Mouse (Mus musculus): ENCODE results near the gene Oxct2b.
"Not testable (repeated sequence)": the region's sequence is repeated elsewhere in the genome, so short reads cannot be mapped to it uniquely, and the experiment has no call there.

Gene Oxct2b

DNA sequence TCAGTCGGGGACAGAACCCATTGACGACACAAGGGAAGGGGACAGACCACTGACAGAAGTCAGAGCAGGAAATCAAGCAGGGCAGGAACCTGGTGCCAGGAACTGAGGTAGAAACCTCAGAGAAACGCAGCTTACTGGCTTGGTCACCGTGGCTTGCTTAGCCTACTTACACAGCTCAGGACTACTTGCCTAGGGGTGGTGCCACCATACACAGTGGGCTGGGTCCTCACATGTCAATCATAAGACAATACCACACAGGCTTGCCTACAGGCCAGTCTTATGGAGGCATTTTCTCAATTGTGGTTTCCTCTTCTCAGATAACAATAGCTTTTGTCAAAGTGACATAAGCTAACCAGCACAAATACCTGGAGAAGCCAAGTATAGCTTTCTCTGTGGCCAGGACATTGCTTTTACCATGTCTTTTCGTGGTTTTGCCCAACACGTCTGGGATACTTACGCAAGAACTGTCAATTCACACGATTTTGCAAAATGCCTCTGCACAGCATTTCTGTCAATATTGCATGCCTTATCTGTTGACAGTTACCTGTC is 3.8 kb upstream of the Oxct2b start:
- DNase-seq (ENCODE audit: low spot score in 2 of 2), result no peak

DNA sequence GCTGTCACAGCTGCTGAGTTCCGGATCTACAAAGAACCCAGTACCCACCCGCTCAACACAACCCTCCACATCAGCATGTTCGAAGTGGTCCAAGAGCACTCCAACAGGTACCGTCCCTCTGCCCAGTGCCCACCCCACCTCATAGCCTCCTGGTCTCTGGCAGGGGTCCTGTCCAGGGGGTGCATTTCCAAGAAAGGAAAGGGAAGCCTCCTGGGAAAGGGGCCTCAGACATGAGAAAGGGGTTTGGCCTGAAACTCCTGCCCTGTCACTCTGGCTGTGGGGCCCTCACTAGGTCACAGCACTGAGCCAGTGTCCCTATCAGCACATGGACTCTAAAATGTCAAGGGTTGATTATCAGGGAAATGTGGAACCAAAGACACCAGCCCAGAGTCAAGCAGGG is 1.4 kb upstream of the Oxct2b start:
- not testable (repeated sequence) for DNase-seq (ENCODE audit: low spot score in 2 of 2)

DNA sequence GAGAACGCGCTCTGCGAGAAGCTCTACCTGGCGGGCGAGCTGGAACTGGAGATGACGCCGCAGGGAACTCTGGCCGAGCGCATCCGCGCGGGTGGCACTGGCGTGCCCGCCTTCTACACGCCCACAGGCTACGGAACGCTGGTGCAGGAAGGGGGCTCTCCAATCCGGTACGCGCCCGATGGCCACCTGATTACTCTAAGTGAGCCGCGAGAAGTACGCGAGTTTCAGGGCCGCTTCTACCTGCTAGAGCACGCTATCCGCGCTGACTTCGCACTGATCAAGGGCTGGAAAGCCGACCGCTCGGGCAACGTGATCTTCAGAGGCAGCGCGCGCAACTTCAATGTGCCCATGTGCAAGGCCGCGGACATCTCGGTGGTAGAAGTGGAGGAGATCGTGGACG is 574 bp downstream of the Oxct2b start:
- DNase-seq (ENCODE audit: low spot score in 2 of 2), result peak; percentile 13 to 22

DNA sequence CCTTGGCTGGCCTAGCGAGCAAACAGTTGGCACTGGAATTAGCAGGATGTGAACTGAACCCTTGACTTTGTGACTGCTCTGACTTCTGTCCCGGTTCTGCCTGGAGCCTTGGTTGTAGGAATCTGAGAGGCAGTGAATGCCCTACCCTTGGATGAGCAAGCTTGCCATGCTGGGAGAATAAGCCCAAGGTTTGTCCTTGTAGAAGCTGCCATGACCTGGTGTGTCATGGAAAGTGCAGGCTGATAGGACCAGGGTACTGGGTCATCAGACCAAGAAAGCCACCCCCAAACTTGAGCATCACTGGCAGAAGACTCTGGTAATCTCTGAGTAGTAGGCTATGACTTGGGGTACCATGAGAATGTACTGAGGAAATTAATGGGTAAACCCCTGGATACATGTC is 5.2 kb downstream of the Oxct2b start:
- no peak for DNase-seq (ENCODE audit: low spot score in 2 of 2)

DNA sequence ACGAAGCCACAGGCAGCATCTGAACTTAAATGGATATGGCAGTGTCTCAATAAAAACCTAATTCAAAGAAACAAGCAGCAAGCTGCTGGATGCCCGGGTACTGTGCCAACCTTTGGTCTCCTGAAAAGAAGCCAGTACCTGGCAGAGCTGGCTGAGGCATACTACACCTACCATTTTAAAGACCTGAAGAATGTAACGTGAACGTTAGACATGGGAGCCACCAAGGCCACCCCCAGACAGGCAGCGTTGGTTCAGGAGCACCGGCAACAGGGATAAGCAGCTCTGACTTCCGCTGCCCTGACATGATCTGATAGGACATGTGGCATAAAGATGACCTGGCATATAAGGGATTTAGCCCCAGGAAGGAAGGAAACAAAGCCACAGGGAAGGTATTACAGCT is 10.6 kb downstream of the Oxct2b start:
- DNase-seq (ENCODE audit: low spot score in 2 of 2), result no peak

DNA sequence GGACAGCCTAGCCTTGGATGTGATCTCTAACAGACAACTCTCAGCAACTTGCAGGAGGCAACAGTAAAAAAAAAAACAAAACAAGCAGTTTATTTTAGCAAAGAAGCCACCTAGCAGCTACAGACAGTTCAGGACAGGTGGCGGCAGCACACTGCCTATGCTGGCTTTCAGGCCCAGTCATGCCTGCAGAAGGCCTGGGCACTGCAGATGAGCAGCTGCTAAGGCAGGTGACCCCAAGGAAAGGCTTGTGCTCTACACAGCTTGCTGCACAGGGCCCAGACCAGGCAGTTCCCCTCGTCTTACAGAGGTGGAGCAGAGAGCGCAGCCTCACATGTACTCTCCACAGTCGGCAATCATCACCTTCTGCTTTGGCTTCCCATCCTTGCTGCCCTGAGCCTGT is 11.0 kb downstream of the Oxct2b start:
- no peak for DNase-seq (ENCODE audit: low spot score in 2 of 2)

DNA sequence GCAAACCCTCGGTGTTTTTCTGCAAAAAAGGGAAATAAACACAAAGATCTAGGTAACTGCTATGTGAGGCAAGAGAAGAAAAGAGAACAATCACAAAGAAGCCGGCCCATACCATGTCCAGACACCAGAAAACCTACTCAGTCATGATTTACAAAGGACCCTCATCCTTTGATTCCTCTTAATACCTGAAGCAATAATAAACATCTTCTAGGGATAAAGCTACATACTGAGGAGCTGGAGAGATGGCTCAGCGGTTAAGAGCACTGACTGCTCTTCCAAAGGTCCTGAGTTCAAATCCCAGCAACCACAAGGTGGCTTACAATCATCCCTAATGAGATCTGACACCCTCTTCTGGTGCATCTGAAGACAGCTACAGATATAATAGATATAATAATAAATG is 21.5 kb downstream of the Oxct2b start:
- DNase-seq (ENCODE audit: low spot score in 2 of 2), result no peak

DNA sequence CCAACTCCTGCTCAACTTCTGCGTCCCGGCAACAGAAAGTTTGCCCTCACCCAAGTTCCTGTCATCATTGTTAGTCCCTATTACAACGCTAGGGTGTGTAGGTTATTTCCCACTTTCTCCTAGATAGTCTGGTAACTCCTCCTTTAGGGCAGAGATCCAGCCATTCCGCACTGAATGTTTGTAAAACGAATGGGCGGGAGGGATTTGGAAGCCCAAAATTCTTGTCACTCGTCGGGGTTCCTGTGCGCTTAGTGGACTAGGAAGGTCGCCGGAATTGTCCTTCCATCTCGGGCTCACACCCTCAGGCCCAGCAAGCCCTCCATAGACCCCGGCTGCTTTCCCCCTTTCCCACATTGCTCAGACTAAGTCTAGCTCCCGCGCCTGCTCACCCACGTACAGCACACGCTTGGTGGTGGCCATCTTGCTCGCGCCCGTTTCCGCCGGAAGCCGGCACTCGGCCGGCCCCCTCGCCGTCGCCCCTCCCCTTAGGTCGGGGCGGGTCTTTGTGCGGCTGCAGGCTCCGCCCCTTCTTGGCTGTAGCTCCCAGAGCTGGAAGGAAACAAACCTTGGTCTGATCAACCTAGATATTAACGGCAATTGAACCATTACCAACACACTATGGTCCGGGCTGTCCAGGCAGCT is 23.6 kb downstream of the Oxct2b start, which contains the start of gene Ppie:
TSS of gene Ppie (minus strand) at position 439 of the 642 bp plus-strand sequence.
- peak; percentile 67 to 68 for DNase-seq (ENCODE audit: low spot score in 2 of 2)

DNA sequence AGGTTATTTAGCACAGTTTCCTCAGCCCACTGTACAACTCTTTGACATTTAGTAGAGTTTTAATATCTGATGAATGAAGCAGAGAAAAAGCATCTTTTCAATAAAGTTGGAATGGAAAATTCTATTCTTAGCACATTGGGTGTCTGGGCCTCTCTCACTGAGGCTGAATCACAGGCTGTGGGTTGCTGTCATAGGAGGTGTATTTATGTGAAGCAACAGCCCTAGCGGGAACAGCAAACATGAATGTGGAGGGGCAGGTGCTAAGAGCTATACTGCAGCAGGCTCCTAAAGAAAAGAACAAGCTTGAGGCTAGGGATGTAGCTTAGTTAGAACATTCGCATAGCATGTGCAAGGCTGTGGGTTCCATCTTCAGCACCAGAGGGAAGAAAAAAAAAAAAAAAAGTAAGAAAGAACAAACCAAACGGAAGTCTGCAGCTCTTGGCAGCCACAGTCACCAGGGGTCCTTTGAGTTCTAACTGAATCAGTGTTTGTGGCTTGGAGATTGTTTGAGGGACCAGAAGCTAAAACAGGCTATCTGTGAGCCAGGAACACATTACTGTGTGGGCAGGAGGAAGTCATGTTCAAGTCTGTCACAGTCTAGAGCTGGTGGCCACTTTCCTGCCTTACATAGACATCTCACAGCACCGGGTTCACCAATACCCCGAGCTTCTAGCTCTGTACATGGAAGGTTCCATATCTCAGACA is 31.5 kb downstream of the Oxct2b start:
- peak; percentile 54 to 66 for DNase-seq (ENCODE audit: low spot score in 2 of 2)

DNA sequence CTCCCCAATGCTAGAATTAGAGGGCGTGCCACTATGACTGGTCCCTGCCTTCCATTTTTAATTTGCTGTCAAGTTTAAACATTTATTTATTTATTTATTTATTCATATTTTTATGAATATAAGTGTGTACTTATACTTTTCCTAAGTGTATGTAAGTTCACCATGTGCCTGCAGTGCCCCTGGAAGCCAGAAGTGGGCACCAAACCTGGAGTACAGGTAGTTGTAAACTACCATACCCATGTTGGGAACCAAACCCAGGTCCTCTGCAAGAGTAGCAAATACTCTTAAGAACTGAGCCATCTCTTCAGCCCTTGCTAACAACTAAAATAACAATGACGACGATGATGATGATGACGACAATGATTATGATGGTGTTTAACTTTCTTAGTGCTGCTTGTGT is 35.9 kb downstream of the Oxct2b start:
- DNase-seq (ENCODE audit: low spot score in 2 of 2), result no peak

DNA sequence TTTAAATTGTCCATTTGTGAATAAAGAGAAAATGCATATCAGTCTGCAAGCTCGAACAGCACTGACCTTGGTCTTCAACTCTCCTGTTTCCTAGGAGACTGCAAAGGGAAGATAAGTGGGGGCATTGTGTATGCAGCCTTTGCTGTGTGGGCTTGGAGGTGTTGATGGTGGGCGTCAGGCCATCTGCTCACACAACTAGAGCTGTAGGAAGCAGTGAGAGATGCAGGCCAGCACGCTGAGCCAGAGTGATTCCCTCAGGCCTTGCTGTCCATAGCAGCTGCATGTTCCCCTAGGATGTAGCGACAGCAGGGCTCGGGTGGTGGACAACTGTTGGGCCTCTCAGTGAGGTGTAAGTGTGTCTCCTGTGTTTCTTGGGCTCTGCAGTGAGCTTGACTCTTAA is 36.9 kb downstream of the Oxct2b start:
- peak; percentile 74 to 87 for DNase-seq (ENCODE audit: low spot score in 2 of 2)

DNA sequence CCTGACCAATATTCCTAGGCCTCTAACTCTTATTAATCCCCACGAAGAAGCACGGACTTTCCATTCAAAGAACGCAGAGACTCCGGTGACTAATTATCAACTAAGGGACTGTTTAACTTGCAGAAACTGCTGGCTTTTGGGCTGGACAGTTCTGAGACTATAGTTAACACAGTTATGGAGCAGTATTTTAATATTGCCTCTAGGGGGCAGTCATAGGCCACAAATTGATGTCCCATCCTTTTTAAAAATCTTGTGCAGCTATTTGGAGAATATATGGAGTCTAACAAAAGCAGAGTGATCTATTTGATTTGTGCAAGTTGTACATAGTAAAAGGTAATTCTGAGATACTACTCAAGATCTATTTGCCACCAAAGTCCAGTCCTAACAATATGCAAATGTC is 38.9 kb downstream of the Oxct2b start:
- DNase-seq (ENCODE audit: low spot score in 2 of 2), result peak; percentile 32 to 68

DNA sequence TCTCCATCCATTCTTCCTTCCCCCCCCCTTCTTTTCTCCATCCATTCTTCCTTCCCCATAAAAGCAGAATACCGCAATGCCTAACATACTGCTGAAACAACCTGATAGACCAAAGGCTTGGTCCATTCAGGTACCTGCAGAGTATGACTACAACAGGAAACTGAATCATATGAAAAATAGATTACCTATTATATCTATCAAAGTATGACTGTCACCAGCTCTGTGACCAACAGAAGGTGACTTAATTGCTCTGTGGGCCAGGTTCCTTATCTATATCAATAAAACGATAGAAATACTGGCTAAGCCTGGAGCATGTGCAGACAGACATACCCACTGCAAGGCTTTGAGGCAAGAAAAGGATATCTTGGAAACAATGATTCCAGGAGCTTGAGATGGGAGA is 39.4 kb downstream of the Oxct2b start:
- DNase-seq (ENCODE audit: low spot score in 2 of 2), result no peak

DNA sequence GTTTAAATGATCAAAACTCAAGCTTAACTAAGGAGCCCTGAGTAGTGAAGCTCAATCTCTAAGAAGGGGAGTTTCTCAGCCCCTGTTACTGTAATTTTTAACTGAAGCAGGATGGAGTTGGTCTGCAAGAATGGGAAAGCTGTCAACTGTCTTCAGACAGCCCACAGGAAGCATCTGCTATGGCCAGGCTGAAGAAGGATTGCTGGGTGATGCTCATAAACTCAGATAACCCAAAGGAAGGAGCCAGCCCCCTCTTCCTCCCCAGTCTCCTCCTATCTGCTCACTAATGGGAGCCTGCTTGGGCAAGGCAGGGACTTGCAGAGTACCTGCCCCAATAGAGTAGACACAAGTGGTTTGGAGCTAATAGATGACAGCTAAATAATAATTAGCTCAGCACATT is 39.8 kb downstream of the Oxct2b start:
- no peak for DNase-seq (ENCODE audit: low spot score in 2 of 2)

DNA sequence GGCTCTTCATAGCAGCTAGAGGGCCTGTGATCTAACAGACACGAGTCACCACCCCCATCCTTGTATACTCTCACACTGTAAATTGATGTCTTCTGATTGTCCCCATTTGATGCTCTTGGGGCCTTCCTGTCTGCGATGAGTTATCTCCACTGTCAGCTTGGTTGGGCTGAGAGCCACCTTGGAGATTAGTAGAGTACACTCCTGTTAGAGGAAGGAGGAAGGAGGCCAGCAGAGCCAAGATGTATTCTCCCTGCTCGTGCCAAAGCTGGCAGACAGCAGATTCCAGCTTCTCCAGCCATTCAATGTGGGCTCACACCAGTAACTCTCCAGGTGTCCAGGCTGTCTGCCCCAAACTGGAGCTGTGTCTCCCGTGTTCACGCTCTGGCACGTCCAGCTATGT is 44.5 kb downstream of the Oxct2b start:
- no peak for DNase-seq (ENCODE audit: low spot score in 2 of 2)

DNA sequence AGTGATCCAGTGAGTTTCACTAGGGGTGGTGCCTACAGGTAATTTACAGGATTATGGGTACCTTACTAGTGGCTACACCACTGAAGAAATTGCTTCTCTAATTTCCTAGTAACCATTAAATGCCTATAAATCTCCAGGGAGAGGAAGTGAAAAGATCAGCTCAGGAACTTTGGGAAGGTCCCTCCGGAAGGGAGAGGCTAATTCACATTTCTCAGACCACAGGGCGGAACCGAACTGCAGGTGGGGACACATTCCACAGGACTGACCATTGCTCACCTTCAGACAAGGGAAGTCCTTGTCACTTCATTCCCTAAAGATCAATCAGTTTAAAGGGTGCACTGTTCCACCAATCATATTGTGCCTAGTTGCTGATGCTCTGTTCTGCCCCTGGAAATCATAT is 45.2 kb downstream of the Oxct2b start:
- DNase-seq (ENCODE audit: low spot score in 2 of 2), result not testable (repeated sequence)

DNA sequence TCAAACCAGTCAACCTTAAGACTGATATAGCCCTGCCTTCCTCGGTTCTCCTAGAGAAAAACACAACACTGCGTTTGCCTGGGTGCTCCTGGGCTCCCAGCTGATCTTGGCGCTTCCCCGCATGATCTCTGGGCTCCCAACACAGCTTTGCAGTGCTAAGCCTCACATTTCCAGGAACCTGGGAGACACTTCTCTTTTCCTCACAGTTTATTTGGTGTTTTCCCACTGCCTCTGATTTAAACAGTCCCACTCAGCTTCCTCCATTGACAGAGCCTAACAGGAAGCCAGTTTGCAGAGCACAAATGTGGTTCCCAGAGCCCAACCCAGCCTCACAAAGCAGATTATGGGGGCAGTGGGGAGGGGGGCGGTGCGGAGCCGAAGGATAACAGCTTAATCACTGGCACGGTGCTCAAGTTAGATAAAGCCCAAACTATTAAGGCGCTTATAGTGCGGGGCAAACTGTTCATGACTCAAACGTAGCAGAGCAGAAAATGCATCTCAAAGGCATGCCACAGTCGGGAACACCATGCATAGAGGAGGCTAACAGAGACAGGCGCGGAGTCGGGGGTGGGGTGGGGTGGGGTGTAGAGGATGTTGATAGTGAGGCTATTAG is 46.3 kb downstream of the Oxct2b start:
- no peak for DNase-seq (ENCODE audit: low spot score in 2 of 2)

DNA sequence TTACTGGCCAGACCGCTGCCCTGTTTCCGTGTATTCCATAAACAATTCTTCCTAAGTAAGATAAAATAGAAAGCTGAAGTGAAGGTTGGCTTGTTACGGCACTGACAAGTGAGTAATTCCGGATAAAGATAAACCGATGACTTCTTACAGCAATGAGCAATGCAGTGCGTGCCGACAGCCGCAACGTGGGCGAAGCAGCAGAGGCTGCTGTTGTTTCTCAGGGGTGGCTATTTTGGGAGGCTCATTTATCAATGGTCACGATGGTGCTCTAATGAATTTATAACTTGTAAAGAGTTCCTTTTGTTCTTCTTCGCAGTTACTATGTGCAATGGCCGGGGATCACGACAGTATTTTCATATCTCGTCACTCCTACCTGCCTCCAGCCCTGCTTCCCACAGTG is 48.1 kb downstream of the Oxct2b start:
- peak; percentile 67 to 72 for DNase-seq (ENCODE audit: low spot score in 2 of 2)
